Mouse (Mus musculus): ENCODE measurements at regions not wholly inside any gene's neighbourhood (a gene's known extent, or its start where the extent isn't known, plus 50 kb on each side); places are given as distances from the start of the nearest gene placed in this dataset.

DNA sequence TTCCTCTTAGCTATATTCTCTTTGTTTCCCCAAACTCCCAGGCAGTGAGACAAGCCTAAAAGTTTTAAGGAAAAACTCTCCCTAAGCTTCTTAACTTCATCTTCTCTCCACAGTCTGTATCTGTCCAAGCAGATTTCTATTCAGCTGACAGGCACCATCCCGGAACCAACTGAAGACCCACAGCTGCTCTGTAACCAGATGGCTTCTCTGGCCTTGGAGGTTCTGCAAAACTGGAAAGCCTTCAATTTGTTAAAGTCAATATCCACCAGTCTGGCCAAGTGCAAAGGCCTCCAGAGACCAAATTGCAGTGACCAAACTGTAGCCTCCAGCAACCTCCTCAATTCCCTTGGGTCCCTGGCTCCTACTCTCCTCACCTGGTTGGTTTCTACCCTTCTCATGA lies 614.8 kb upstream of the Stxbp6 start:
- no peak overlapping the region for H3K9ac ChIP-seq (replicated peaks; ENCODE audit: low read depth, low read length)
- DNase-seq (ENCODE audit: low spot score) (no peak), ATAC-seq (ENCODE audit: insufficient read depth, low read depth) (no peak)
- no peaks in the 10 kb centered on the region for H3K4me1 ChIP-seq (ENCODE audit: control insufficient read depth, insufficient read depth)
- 0 out of 2 replicates have a peak, but pooled peaks cover 4% of the 10 kb centered on the region for H3K9me3 ChIP-seq (replicated peaks; ENCODE audit: control insufficient read depth, low read length)
- no peak overlapping the region for H3K4me2 ChIP-seq (ENCODE audit: low read depth, low read length)
- no peak overlapping the region for H3K4me3 ChIP-seq (ENCODE audit: low read depth, low read length)
- no peak for TF ChIP-seq EP300 (IDR thresholded peaks at IDR 0.05; ENCODE audit: low read depth)
- no peak for TF ChIP-seq CTCF (IDR thresholded peaks at IDR 0.05; ENCODE audit: low read depth)
- H3K27ac ChIP-seq (ENCODE audit: low read depth) = no peak overlapping the region
- no peaks in the 10 kb centered on the region for H3K36me3 ChIP-seq (replicated peaks; ENCODE audit: control insufficient read depth, insufficient read depth, low read length)
- no peaks in the 10 kb centered on the region for H3K27me3 ChIP-seq (ENCODE audit: control insufficient read depth, insufficient read depth, low read length)
- 49% methylated on average over 1 of the region's 1 CpGs for WGBS

DNA sequence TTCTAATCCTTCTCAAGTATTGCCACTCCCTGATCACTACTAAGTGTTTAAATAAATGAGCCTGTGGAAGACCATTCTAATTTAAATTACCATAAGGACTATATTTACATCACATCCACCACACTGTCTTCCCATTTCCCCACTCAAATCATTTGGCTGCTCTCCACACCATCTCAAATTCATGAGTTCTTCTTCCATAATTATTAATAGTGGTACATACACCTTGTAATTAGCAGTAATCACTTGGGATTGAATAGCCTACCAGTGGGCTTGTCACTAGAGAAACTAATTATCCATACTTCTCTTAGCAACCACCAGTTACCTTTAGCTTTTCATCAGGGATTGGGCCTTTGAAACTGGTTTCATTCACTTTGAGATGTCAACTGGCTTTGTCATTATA lies 612.3 kb upstream of the Stxbp6 start:
- 0 out of 2 replicates have a peak, but pooled peaks cover 4% of the 10 kb centered on the region for H3K9me3 ChIP-seq (replicated peaks; ENCODE audit: control insufficient read depth, low read length)
- no peak for TF ChIP-seq CTCF (IDR thresholded peaks at IDR 0.05; ENCODE audit: low read depth)
- no peak for TF ChIP-seq EP300 (IDR thresholded peaks at IDR 0.05; ENCODE audit: low read depth)
- H3K4me3 ChIP-seq (ENCODE audit: low read depth, low read length) = no peak overlapping the region
- no peak overlapping the region for H3K4me2 ChIP-seq (ENCODE audit: low read depth, low read length)
- H3K27me3 ChIP-seq (ENCODE audit: control insufficient read depth, insufficient read depth, low read length) = no peaks in the 10 kb centered on the region
- DNase-seq (ENCODE audit: low spot score) (no peak), ATAC-seq (ENCODE audit: insufficient read depth, low read depth) (no peak)
- H3K27ac ChIP-seq (ENCODE audit: low read depth) = no peak overlapping the region
- no peaks in the 10 kb centered on the region for H3K36me3 ChIP-seq (replicated peaks; ENCODE audit: control insufficient read depth, insufficient read depth, low read length)
- H3K4me1 ChIP-seq (ENCODE audit: control insufficient read depth, insufficient read depth) = no peaks in the 10 kb centered on the region
- H3K9ac ChIP-seq (replicated peaks; ENCODE audit: low read depth, low read length) = no peak overlapping the region

GRCm38 (mm10) chr12:45672361-45672760 lies 597.9 kb upstream of the Stxbp6 start:
- DNase-seq (ENCODE audit: low spot score) (no peak), ATAC-seq (ENCODE audit: insufficient read depth, low read depth) (no peak)
- H3K27ac ChIP-seq (ENCODE audit: low read depth) = no peak overlapping the region
- 58% methylated on average over 3 of the region's 3 CpGs for WGBS
- H3K4me2 ChIP-seq (ENCODE audit: low read depth, low read length) = no peak overlapping the region
- H3K9ac ChIP-seq (replicated peaks; ENCODE audit: low read depth, low read length) = no peak overlapping the region
- H3K27me3 ChIP-seq (ENCODE audit: control insufficient read depth, insufficient read depth, low read length) = no peaks in the 10 kb centered on the region
- H3K4me3 ChIP-seq (ENCODE audit: low read depth, low read length) = no peak overlapping the region
- TF ChIP-seq CTCF (IDR thresholded peaks at IDR 0.05; ENCODE audit: low read depth) (no peak), EP300 (IDR thresholded peaks at IDR 0.05; ENCODE audit: low read depth) (no peak)
- H3K36me3 ChIP-seq (replicated peaks; ENCODE audit: control insufficient read depth, insufficient read depth, low read length) = no peaks in the 10 kb centered on the region
- no peaks in the 10 kb centered on the region for H3K9me3 ChIP-seq (replicated peaks; ENCODE audit: control insufficient read depth, low read length)
- no peaks in the 10 kb centered on the region for H3K4me1 ChIP-seq (ENCODE audit: control insufficient read depth, insufficient read depth)

DNA sequence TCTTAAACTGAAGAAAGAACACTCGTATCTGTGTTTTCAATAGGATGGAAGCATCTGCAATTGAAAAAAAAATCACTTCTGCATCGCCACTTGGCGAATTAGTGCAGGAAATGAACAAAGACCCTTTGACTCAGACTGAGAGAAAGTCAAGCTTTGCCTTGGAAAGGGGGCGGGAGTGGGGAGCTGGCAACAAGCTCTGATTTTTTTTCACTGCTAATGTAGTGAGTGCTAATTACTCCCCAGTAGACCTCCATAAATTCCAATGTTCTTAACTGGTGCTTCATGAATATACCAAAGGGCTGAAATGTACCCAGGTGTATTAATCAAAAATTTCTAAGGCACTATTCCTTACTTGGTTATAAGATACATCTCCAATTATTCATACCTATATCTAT lies 597.0 kb upstream of the Stxbp6 start:
- Histone ChIP-seq H3K27me3 (ENCODE audit: control insufficient read depth, insufficient read depth, low read length) (no peaks in the 10 kb centered on the region), H3K9me3 (replicated peaks; ENCODE audit: control insufficient read depth, low read length) (no peaks in the 10 kb centered on the region), H3K9ac (replicated peaks; ENCODE audit: low read depth, low read length) (no peak overlapping the region), H3K4me1 (ENCODE audit: control insufficient read depth, insufficient read depth) (no peaks in the 10 kb centered on the region), H3K27ac (ENCODE audit: low read depth) (no peak overlapping the region), H3K36me3 (replicated peaks; ENCODE audit: control insufficient read depth, insufficient read depth, low read length) (no peaks in the 10 kb centered on the region), H3K4me3 (ENCODE audit: low read depth, low read length) (no peak overlapping the region), H3K4me2 (ENCODE audit: low read depth, low read length) (no peak overlapping the region)
- no peak for ATAC-seq (ENCODE audit: insufficient read depth, low read depth)
- no peak for DNase-seq (ENCODE audit: low spot score)
- 57% methylated on average over 4 of the region's 4 CpGs for WGBS
- TF ChIP-seq EP300 (IDR thresholded peaks at IDR 0.05; ENCODE audit: low read depth) = no peak
- TF ChIP-seq CTCF (IDR thresholded peaks at IDR 0.05; ENCODE audit: low read depth) = no peak

GRCm38 (mm10) chr12:45670874-45671553 lies 596.5 kb upstream of the Stxbp6 start:
- Histone ChIP-seq H3K4me3 (ENCODE audit: low read depth, low read length) (no peak overlapping the region), H3K27ac (ENCODE audit: low read depth) (no peak overlapping the region), H3K36me3 (replicated peaks; ENCODE audit: control insufficient read depth, insufficient read depth, low read length) (no peaks in the 10 kb centered on the region), H3K9me3 (replicated peaks; ENCODE audit: control insufficient read depth, low read length) (no peaks in the 10 kb centered on the region), H3K4me2 (ENCODE audit: low read depth, low read length) (no peak overlapping the region), H3K4me1 (ENCODE audit: control insufficient read depth, insufficient read depth) (no peaks in the 10 kb centered on the region), H3K27me3 (ENCODE audit: control insufficient read depth, insufficient read depth, low read length) (no peaks in the 10 kb centered on the region), H3K9ac (replicated peaks; ENCODE audit: low read depth, low read length) (no peak overlapping the region)
- 56% methylated on average over 13 of the region's 13 CpGs for WGBS
- TF ChIP-seq CTCF (IDR thresholded peaks at IDR 0.05; ENCODE audit: low read depth) (no peak), EP300 (IDR thresholded peaks at IDR 0.05; ENCODE audit: low read depth) (no peak)
- ATAC-seq (ENCODE audit: insufficient read depth, low read depth) (no peak), DNase-seq (ENCODE audit: low spot score) (no peak)

DNA sequence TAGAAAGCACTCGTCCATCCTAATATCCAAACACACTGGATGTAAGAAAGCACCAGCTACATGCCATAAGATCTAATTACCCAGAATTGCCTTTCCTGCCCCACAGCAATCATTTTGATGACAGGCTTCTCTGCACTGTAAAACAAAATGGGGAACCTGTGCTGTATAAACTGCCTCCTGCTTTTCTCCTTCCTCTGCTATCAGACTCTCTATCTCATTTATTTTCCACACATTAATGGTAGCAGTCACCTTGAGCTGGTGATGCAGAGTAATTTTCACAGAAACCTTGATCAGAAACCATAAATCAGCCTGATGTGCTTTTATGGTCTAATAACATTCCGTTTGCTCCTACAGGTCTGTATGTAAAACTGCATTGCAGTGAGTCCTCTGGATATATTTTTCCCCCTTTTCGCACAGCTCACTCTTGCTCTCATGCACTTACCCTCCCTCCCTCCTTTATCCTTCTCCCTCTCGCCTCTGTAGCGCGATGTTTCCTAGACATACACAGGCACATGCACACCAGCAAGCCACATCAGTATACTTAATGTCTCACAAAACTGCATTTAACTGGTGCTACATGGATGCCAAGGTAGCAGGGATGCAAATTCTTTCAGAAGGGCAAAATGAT lies 595.9 kb upstream of the Stxbp6 start:
- TF ChIP-seq EP300 (IDR thresholded peaks at IDR 0.05; ENCODE audit: low read depth) (no peak), CTCF (IDR thresholded peaks at IDR 0.05; ENCODE audit: low read depth) (no peak)
- H3K9ac ChIP-seq (replicated peaks; ENCODE audit: low read depth, low read length) = no peak overlapping the region
- H3K9me3 ChIP-seq (replicated peaks; ENCODE audit: control insufficient read depth, low read length) = no peaks in the 10 kb centered on the region
- H3K4me1 ChIP-seq (ENCODE audit: control insufficient read depth, insufficient read depth) = no peaks in the 10 kb centered on the region
- DNase-seq (ENCODE audit: low spot score) (no peak), ATAC-seq (ENCODE audit: insufficient read depth, low read depth) (no peak)
- H3K4me2 ChIP-seq (ENCODE audit: low read depth, low read length) = no peak overlapping the region
- H3K27me3 ChIP-seq (ENCODE audit: control insufficient read depth, insufficient read depth, low read length) = no peaks in the 10 kb centered on the region
- H3K36me3 ChIP-seq (replicated peaks; ENCODE audit: control insufficient read depth, insufficient read depth, low read length) = no peaks in the 10 kb centered on the region
- no peak overlapping the region for H3K27ac ChIP-seq (ENCODE audit: low read depth)
- 71% methylated on average over 6 of the region's 6 CpGs for WGBS
- no peak overlapping the region for H3K4me3 ChIP-seq (ENCODE audit: low read depth, low read length)
